Mouse (Mus musculus) thymus, postnatal 4 days (tissue): ENCODE data around the gene Asb17.
"Not testable (repeated sequence)": the region's sequence is repeated elsewhere in the genome, so short reads cannot be mapped to it uniquely, and the experiment has no call there.

Source experiments
- DNase-seq: peaks from one replicate; pipeline ENCODE4 v3.0.0; 2021

Gene Asb17

DNA sequence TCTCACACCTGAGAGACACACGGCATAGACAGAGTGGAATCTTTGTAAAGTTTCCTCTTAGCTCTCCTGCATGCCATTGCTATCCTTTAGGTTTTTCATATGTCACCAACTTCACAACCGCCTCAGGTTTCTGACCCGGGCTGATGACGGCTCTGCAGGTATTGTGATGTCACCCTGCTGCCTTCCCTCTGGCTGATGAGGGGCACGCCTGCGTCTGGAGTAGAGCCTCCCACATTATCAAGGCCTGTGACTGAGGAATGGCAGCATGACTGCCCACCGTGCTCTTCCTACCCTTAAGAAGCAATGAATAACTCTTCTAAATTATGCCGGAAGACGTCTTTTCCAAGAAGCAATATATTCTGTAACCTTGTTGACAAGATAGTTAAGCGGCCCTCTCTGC is at the start of gene Asb17:
Gene Asb17, plus strand, starts transcription at position 180 of the 400 bp plus-strand sequence.
- no peak for DNase-seq

DNA sequence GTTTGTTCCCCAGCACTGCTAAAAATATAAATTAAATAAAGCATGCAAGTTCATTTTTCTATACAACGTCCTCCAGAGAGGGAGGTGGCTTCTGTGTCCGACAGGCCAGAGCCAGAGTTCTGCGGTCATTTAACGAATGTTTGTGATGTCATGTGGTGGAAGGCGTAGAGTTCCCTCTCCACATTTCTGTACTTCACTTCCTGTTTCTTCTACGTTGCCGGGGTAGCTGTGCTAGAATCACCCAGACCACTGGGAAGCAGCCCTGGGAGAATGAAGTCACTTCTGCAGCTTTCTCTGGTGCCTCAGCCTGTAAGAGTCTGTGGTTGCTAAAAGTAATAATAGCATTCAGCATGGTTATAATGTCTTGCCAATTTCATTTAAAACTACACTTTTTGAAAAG is 46.4 kb upstream of the Asb17 start:
- DNase-seq, result no peak

DNA sequence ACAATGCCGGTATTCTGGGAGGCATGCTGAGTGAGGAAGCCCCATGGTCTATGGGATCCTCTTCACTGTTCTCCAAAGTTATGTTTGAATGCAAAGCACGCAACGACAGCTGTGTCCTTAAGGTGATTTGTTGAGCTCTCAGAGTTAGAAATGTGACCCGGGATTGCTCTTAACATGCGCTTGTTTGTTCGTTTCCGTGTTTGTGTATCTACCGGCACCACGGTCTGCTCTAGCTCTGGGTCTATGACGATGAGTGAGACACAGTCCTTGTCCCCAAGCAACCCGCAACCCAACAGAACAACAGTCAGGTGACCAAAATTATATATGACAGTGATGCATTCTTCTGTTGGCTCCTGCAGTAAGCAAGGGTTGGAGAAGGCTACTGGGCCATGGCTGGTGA is 44.4 kb upstream of the Asb17 start:
- DNase-seq, result no peak

DNA sequence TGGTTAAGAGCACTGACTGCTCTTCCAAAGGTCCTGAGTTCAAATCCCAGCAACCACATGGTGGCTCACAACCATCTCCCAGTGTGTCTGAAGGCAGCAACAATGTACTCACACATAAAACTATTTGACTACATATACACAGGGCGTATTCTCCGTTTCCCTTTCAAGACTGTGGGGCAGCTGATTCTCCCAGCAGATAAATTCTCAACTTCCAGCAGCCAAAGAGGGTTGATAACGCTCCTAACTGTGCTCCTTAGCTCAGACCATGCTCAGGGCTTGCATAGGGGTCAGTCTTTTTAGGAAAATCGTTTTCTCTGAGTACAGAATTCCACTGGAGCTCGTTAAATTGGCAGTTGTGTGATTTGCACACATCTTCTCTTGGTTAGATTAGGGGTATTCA is 43.3 kb upstream of the Asb17 start:
- DNase-seq, result no peak

DNA sequence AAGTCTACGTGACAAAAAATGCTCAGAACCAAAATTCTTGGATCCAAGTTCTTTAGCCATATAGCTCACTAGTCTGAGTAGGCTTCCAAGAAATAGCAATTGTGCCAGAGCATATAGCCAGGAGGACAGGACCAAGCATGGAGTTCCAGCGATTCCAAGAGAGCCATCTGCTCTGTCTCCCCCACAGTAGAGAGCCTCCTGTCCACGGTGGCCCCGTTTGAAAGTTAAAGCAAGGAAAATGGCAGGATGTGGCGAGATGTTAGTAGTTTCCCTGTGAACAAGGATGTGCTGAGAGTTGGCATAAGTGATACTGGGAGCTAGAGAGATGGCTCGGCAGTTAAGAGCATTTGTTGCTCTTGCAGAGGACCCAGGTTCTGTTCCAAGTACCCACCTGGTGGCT is 42.5 kb upstream of the Asb17 start:
- no peak for DNase-seq

GRCm38 (mm10) chr3:153802640-153803039 is 41.4 kb upstream of the Asb17 start:
- no peak for DNase-seq

GRCm38 (mm10) chr3:153804032-153804431 is 40.0 kb upstream of the Asb17 start:
- no peak for DNase-seq

DNA sequence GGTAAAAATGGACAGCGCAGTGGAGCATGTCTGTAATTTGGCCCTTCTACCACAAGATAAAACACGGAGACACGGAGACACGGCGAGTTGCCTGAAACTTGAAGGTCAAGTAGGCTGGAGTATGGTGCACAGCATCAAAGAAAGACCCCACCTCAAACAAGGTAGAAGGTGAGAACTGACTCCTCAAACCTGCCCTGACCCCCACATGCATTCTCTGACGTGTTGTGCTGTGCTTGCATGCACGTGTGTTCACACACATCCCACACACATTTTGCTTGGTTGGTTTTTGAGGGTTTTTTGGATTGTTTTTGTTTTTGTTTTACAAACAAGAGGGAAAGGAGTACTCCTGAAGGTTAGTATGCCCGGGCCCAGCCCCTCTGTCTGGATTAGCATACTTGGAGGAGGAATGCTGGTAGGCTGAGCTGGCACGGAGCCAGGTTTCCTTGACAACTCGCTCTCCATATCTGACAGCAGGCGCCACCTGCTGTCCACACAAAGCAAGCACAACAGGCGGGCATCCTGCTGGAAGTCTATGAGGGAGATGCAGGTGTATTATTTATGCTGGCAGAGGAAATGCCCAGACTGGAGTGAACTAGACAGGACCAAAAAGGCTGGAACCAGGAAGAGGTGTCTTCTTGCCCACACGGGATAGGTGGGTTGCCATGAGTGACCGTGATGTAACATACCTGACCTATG is 37.8 kb upstream of the Asb17 start:
- peak; percentile 86 for DNase-seq

- DNase-seq, result no peak
These were observed 37.1 kb upstream of the Asb17 start for GRCm38 (mm10) chr3:153806773-153807443.

DNA sequence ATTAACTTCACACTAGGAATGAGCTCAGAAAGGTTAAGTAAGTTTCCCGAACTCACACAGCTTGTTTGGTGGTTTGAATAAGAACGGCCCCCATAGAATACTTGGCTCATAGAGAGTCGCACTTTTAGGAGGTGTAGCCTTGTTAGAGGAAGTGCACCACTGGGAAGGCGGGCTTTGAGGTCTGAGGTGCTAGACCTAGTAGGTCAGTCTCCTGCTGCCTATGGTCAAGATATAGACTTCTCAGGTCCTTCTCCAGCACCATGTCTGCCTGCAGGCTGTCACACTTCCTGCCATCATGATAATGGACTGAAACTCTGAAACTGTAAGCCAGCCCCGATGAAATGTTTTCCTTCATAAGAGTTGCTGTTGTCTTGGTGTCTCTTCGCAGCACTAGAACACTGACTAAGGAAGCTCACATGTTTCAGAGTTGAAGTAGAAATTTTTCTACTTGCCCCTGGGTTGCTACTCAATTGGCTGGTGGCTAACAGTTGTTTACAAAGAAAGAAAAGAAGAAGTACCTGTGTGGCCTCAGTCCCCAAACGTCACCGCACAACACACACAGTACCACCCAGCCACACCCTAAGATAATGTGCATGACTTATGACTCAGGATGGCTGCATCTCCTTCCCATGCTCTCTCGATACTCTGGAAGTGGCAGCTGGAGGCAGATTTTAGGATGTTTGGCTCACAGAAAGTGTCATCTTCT is 36.4 kb upstream of the Asb17 start:
- DNase-seq, result no peak

GRCm38 (mm10) chr3:153808406-153808805 is 35.6 kb upstream of the Asb17 start:
- DNase-seq, result no peak

DNA sequence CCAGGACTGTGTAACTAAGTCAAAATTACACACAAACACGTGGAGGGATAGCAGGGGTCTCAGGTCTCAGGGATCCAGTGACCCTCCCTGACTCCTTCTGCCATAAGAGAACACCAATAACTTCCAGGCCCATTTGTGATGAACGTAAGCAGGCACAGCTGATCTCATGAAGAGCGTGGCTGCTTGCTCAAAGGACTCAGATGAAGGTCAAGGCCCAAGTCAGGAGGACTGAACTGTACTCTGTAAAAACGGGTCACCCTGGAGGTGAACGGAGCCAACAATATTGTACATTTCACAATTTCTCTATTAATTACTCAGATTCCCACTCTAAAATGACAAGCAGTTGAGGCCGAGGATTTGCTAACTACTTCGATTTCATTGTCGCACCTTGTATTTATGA is 30.0 kb upstream of the Asb17 start:
- no peak for DNase-seq

- DNase-seq, result no peak
These were observed 26.6 kb upstream of the Asb17 start for GRCm38 (mm10) chr3:153817376-153817890.

DNA sequence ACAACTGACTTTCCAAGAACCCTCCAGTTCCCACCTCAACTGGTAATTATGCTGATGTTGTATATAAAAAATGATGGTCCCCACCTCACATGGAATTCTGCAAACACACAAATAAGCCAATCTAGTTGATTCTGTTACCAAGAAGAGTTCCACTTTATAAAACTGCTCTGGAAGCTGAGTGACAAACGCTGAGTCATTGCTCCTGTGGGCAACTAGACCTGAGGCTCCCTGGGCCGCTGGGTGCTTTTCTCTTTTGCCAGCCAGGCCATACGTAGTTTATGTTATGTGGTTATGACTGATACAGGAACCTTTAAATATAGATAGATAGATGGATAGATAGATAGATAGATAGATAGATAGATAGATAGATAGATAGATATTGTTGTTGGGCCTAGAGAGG is 25.3 kb upstream of the Asb17 start:
- no peak for DNase-seq

DNA sequence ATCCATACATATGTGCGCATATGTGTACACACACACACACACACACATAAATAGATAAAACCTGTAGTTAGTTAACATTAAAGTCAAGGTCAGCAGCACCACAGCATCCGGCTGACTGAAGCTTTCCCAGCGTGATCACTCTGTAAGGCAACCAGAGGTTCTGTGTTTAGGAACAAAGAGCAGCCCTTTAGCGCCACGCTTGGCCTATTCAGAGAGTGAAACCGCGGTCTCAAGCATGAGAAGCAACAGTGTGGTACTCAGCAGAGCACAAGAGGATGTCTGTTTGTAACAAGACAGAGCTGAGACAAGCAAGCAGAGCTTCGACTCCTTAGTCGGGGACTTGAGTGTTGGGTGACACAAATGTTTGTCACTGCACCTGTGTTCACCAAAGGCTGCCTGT is 24.6 kb upstream of the Asb17 start:
- no peak for DNase-seq

DNA sequence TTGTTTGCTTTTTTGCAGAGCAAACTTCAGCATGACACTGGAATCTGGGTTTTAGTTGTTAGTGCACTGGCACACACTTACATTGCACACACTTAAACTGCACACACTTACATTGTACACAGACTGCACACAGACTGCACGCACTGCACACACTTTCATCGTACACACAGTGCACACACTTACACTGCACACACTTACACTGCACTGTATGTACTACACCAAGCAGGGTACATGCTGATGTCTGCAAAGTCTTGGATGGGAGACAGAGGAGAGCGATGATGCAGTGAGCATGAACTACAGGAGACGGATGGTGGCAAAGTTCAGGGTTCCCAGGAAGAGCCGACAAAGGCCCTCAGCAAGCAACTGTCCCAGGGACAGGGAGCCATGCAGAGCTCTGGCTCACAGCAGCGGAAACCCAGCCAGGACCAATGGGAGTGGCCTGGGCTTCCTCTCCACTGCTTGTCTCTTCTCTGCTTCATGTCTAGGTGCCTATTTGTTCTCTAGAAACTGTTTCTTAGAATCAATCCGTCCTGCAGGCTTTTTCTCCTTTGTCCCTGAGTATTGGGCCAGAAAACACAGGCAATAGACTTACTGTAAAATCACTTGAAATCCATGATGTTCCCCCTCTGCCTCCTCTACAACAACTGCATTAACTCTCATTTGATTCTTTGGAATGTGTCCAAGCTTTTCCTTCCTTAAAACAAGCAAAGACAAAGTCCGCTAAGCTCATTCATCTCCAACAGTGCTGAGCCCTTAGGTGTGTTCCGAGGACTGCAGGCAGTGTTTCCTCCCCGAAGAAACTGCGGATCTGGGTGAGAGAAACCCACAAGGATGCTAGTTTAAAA is 20.1 kb upstream of the Asb17 start:
- no peak for DNase-seq

DNA sequence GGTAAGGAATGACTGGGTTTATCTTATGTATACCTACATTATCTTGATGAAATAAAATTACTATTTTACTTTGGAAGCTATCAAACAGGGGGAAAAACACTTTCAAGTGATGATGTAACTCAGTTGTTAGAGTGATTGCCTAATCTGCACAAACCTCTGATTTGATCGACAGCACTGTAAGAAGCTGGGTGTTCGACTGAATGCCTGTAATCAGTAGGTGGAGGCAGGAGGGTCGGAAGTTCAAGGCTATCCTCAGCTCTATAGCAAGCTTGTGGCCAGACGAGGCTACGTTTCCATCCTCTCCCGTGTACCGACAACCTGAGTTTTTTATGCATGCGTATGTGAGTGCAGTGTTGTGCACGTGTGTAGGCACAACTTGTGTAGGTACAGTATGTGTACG is 18.8 kb upstream of the Asb17 start:
- no peak for DNase-seq

DNA sequence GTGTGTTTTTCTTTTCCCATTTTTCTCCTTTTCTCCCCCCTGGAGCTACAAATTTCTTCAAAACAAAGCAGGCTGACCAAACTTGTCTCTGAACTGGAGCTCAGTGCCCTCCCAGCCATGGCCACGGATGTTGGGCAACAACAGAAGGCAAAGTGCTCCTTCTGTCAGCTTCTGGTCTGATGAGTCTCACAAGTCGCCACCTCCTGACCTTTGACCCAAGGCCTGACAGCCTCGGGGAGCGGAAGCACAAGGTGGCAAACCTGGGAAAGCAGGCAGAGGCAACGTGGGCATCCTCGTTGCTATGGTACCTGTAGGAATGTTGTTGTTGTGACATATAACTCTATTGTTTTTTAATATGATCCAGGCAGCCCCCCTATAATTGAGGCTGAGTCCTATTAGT is 17.4 kb upstream of the Asb17 start:
- no peak for DNase-seq

- DNase-seq, result not testable (repeated sequence)
These were observed 14.2 kb upstream of the Asb17 start for GRCm38 (mm10) chr3:153829788-153830187.

DNA sequence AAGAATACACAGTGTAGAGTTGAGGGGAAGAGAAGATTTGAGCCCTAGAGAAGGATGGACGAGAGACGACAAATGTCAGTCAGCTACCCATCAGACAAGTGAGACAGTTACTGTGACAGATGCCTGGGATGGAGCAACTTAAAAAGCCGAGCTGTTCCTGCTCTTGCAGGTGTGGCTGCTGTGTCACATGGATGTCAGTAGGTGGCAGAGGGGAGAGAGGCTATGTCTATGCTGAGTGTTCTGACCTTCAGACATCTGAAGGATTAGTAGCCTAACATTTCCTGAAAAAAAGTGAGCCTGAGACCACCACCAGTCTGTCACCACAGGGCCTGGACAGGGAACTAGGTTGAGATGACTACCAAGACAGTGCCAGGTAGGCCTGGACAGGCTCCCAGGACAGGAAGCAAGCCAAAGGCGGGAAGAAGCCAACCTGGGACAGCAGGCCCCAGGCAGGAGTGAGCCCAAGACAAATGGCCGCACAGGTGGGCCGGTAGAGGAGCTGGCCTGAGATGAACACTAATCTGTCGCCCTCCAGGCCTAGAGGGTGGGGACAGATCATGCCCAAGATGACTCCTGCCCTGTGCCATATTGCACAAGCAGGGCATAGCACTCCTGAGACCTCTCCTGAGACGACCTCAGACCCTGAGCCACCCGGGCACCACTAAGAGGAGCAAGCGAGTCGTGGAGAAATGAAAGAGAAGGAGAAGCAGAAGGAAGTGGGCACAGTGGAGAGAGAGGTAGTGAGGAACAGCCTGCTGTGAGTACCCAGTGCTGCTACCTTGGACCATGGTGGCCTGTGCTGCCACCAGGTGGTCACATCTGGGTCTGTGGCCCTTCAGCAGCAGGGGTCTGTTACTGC is 12.8 kb upstream of the Asb17 start:
- peak; percentile 69 for DNase-seq

GRCm38 (mm10) chr3:153831873-153832653 is 11.9 kb upstream of the Asb17 start:
- no peak for DNase-seq
